Mouse (Mus musculus): ENCODE data around the gene Pcolce2. TPM values are rescaled to one million over a fixed set of nuclear protein-coding genes. Genes with fewer than 3 reads are reported as not detected.
"Not testable (repeated sequence)": the region's sequence is repeated elsewhere in the genome, so short reads cannot be mapped to it uniquely, and the experiment has no call there.

The Pcolce2 gene
- total and polyA plus RNA-seq, 3 experiments = not detected

DNA sequence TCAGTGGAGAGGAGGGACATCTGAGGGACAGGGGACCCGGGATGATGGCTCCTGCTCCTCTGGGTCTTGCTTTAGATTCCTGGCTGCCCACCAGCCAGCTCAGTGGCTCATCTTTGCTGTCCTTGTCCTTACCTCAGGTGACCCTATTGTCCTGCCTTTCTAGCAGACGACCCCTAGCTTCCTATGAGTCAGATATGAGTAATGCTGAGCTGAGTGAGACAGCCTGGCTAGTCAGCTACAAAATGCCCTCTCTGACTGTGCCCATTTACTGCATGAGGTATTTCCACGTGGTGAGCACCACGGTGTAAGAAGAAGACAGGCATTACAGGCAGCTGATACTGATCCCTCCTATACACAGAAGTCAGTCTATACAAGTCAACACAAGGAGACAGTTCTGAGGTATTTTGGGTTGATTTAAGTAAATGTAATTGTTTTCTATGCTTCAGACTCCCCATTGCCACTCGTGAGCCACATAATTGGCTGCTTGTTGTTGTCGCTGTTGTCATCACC is 8.9 kb upstream of the Pcolce2 start:
- H3K9me3 ChIP-seq (replicated peaks; ENCODE audit: insufficient read depth, low read length) = no peaks in the 10 kb centered on the region
- no peak for DNase-seq (ENCODE audit: low read depth, low spot score)
- H3K4me3 ChIP-seq (ENCODE audit: control insufficient read depth in 1 of 2, insufficient read depth in 1 of 2, low read depth in 2 of 2, low read length in 2 of 2) = no peak overlapping the region
- H3K79me2 ChIP-seq (ENCODE audit: control insufficient read depth, insufficient read depth, low read length, poor library complexity) = no peaks in the 10 kb centered on the region
- H3K4me1 ChIP-seq (ENCODE audit: control insufficient read depth in 1 of 2, insufficient read depth in 2 of 2, low read length in 2 of 2) = no peaks in the 10 kb centered on the region
- H3K27me3 ChIP-seq (ENCODE audit: control insufficient read depth in 1 of 2, insufficient read depth in 2 of 2, low read length in 2 of 2) = peaks cover 0 to 1% of the 10 kb centered on the region in 2 experiments; a peak in 1 of 4 replicates
- no peaks in the 10 kb centered on the region for H3K36me3 ChIP-seq (ENCODE audit: control insufficient read depth in 1 of 2, insufficient read depth in 2 of 2, low read length in 2 of 2)
- no peak overlapping the region for H3K27ac ChIP-seq (ENCODE audit: control insufficient read depth, low read depth, low read length)
- TF ChIP-seq UBTF (IDR thresholded peaks at IDR 0.05; ENCODE audit: borderline replicate concordance, insufficient read depth, low read depth, low read length) (no peak), ZKSCAN1 (IDR thresholded peaks at IDR 0.05; ENCODE audit: low read depth, low read length) (no peak), SIN3A (IDR thresholded peaks at IDR 0.05; ENCODE audit: low read length) (no peak), ZNF384 (IDR thresholded peaks at IDR 0.05; ENCODE audit: low read depth, low read length) (no peak), USF1 (IDR thresholded peaks at IDR 0.05; ENCODE audit: low read depth, low read length) (no peak), MYC (IDR thresholded peaks at IDR 0.05; ENCODE audit: low read depth, low read length) (no peak), SMC3 (IDR thresholded peaks at IDR 0.05; ENCODE audit: low read depth, low read length) (no peak), RCOR1 (IDR thresholded peaks at IDR 0.05; ENCODE audit: low read depth, low read length) (no peak), POLR2A (IDR thresholded peaks at IDR 0.05; ENCODE audit: control insufficient read depth in 1 of 2, insufficient read depth in 1 of 2, low read depth in 1 of 2, low read length in 2 of 2, poor library complexity in 1 of 2) (no peak), MAZ (IDR thresholded peaks at IDR 0.05; ENCODE audit: low read depth, low read length) (no peak), NRF1 (IDR thresholded peaks at IDR 0.05; ENCODE audit: insufficient read depth, low read depth, low read length, poor library complexity, severe bottlenecking) (no peak), POLR2AphosphoS2 (IDR thresholded peaks at IDR 0.05; ENCODE audit: low read length) (no peak), MAFK (IDR thresholded peaks at IDR 0.05; ENCODE audit: borderline replicate concordance, low read depth, low read length) (no peak), TCF12 (IDR thresholded peaks at IDR 0.05; ENCODE audit: low read depth, low read length) (no peak), GABPA (IDR thresholded peaks at IDR 0.05; ENCODE audit: low read depth, low read length) (no peak)
- no peak overlapping the region for H3K9ac ChIP-seq (ENCODE audit: control insufficient read depth, low read depth, low read length, poor library complexity, severe bottlenecking)

- not testable (repeated sequence) for H3K27me3 ChIP-seq (ENCODE audit: control insufficient read depth in 1 of 2, insufficient read depth in 2 of 2, low read length in 2 of 2); H3K36me3 ChIP-seq (ENCODE audit: control insufficient read depth in 1 of 2, insufficient read depth in 2 of 2, low read length in 2 of 2); H3K4me3 ChIP-seq (ENCODE audit: control insufficient read depth in 1 of 2, insufficient read depth in 1 of 2, low read depth in 2 of 2, low read length in 2 of 2); DNase-seq (ENCODE audit: low read depth, low spot score); H3K4me1 ChIP-seq (ENCODE audit: control insufficient read depth in 1 of 2, insufficient read depth in 2 of 2, low read length in 2 of 2); H3K9me3 ChIP-seq (replicated peaks; ENCODE audit: insufficient read depth, low read length); H3K27ac ChIP-seq (ENCODE audit: control insufficient read depth, low read depth, low read length); H3K79me2 ChIP-seq (ENCODE audit: control insufficient read depth, insufficient read depth, low read length, poor library complexity); H3K9ac ChIP-seq (ENCODE audit: control insufficient read depth, low read depth, low read length, poor library complexity, severe bottlenecking)
Observed at GRCm38 (mm10) chr9:95629561-95629960, 7.8 kb upstream of the Pcolce2 start.

DNA sequence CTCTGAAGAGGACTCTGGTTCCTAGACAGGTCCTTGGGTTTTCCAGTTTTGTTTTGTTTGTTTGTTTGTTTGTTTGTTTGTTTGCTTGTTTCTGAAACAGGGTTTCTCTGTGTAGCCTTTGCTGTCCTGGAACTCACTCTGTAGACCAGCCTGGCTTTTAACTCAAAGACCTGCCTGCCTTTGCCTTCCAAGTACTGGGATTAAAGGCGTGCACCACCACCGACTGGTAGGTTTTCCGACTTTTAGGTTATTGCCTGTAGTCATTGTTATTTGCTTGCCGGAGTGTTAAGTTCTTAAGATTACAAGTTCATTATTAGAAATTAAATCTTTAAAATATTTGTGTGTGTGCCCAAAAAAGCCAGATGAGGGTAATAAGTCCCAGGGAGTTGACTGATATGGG is 1.0 kb upstream of the Pcolce2 start:
- no peak for TF ChIP-seq KAT2A (conservative IDR thresholded peaks at IDR 0.05; ENCODE audit: low read depth, low read length)
- H3K36me3 ChIP-seq (ENCODE audit: control insufficient read depth in 1 of 2, insufficient read depth in 2 of 2, low read length in 2 of 2) = no peaks in the 10 kb centered on the region
- no peak overlapping the region for H3K27ac ChIP-seq (ENCODE audit: control insufficient read depth, low read depth, low read length)
- H3K9me3 ChIP-seq (replicated peaks; ENCODE audit: insufficient read depth, low read length) = no peaks in the 10 kb centered on the region
- no peaks in the 10 kb centered on the region for H3K4me1 ChIP-seq (ENCODE audit: control insufficient read depth in 1 of 2, insufficient read depth in 2 of 2, low read length in 2 of 2)
- no peak for DNase-seq (ENCODE audit: low read depth, low spot score)
- H3K79me2 ChIP-seq (ENCODE audit: control insufficient read depth, insufficient read depth, low read length, poor library complexity) = no peaks in the 10 kb centered on the region
- H3K27me3 ChIP-seq (ENCODE audit: control insufficient read depth in 1 of 2, insufficient read depth in 2 of 2, low read length in 2 of 2) = no peaks in the 10 kb centered on the region; a peak in 1 of 4 replicates
- H3K4me3 ChIP-seq (ENCODE audit: control insufficient read depth in 1 of 2, insufficient read depth in 1 of 2, low read depth in 2 of 2, low read length in 2 of 2) = no peak overlapping the region
- H3K9ac ChIP-seq (ENCODE audit: control insufficient read depth, low read depth, low read length, poor library complexity, severe bottlenecking) = no peak overlapping the region

All from MEL (cell line).